Comparison of ENCODE assay signal across 9 mouse cellular contexts in the genomic region with DNA sequence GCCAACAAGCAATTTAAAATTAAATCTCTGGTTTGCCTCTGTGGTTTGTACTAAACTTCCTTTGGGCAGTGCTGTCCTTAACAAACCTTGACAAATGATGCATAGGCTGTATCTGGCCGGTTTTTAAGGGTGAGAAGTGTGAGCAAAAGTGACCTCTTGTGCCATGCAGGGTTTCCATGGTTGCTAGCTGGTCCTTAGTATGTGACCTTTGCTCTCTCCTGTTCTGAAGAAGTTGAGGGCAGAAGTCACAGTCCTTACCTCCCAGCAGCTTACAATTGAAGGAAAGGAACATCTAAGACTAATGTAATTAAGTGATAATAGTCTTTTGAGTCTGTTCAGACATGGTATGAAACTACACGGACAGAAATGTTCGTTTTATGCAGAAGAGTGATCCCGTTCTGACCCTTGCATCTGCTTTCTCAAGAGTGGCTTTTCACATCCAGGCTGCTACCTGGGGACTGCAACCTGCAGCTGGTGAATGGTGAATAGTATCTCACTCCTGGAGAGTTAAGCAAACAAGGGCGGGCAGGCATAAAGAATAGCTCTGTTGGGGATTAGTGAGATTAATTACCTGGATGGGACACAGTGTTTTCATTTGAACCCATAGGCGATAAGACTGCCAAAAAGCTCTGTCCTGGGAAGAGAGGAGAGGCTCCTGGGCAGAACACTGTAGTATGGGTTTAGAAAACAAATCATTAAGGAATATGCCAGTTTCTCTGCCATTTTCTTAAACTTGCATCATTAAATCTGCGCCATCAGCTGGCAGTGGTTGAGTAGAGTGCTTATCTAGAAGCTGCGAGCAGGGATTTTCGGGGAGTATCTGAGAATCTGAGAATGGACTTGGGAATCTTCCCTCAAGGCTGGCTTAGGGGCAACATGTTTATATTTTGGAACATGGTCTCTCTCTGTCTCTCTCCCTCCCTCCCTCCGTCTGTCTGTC. TPM values are rescaled to one million over a fixed set of nuclear protein-coding genes. Genes with fewer than 3 reads are reported as not detected.
A peak's percentile ranks its signal among the peaks of the same experiment; 100 is the strongest.
DNase-seq lines count a peak whose midpoint lies in the region; ATAC-seq lines count a peak whose summit lies in the region.
"Had no signal": no experiment of that assay in that cellular context is flagged by ENCODE, and none has a peak within 500 bp of the region (broad histone marks: within the 10 kb centered on the region; RNA-seq: fewer than 3 reads in every experiment).

No protein-coding gene starts in this region.

- H3K36me3 ChIP-seq in forebrain, embryonic 14.5 days (ENCODE audit: control insufficient read depth, insufficient read depth, low read length) = no peaks in the 10 kb centered on the region
- no peaks in the 10 kb centered on the region for H3K36me3 ChIP-seq in forebrain, embryonic 16.5 days (ENCODE audit: control insufficient read depth, insufficient read depth)
- no peaks in the 10 kb centered on the region for H3K36me3 ChIP-seq in kidney, embryonic 15.5 days
- H3K36me3 ChIP-seq in neural tube, embryonic 14.5 days (ENCODE audit: control insufficient read depth, insufficient read depth, low read length) = no peaks in the 10 kb centered on the region

- H3K27me3 ChIP-seq in forebrain, embryonic 14.5 days (replicated peaks; ENCODE audit: control insufficient read depth, insufficient read depth, low read length) = no peaks in the 10 kb centered on the region
- no peaks in the 10 kb centered on the region for H3K27me3 ChIP-seq in forebrain, embryonic 16.5 days (replicated peaks; ENCODE audit: control insufficient read depth, insufficient read depth, low read length)
- no peaks in the 10 kb centered on the region for H3K27me3 ChIP-seq in kidney, embryonic 15.5 days
- no peaks in the 10 kb centered on the region for H3K27me3 ChIP-seq in neural tube, embryonic 14.5 days (ENCODE audit: control insufficient read depth, insufficient read depth, low read length)

- H3K4me3 ChIP-seq in forebrain, embryonic 14.5 days (ENCODE audit: low read depth, low read length) = no peak overlapping the region
- H3K4me3 ChIP-seq in forebrain, embryonic 16.5 days (replicated peaks; ENCODE audit: low read length) = no peak overlapping the region
- H3K4me3 ChIP-seq in kidney, embryonic 15.5 days (replicated peaks) = no peak overlapping the region
- H3K4me3 ChIP-seq in neural tube, embryonic 14.5 days (ENCODE audit: low read depth, low read length) = no peak overlapping the region

- peak; percentile 37; the same call in 1 of the 2 replicates for ATAC-seq in forebrain, embryonic 14.5 days
- no peak for ATAC-seq in forebrain, embryonic 16.5 days
- no peak for ATAC-seq in kidney, embryonic 15.5 days (replicated peaks; ENCODE audit: low FRiP score)
- 0 out of 2 replicates have a peak, but pooled peaks have one; percentile 12 for ATAC-seq in neural tube, embryonic 14.5 days (ENCODE audit: low read depth)

- peaks cover 6% of the 10 kb centered on the region; the same call in 1 of the 2 replicates for H3K4me1 ChIP-seq in forebrain, embryonic 14.5 days (ENCODE audit: control insufficient read depth, insufficient read depth, low read length)
- peaks cover 11% of the 10 kb centered on the region for H3K4me1 ChIP-seq in forebrain, embryonic 16.5 days (replicated peaks; ENCODE audit: control insufficient read depth, insufficient read depth, low read length)
- H3K4me1 ChIP-seq in kidney, embryonic 15.5 days = peaks cover 8% of the 10 kb centered on the region
- H3K4me1 ChIP-seq in neural tube, embryonic 14.5 days (ENCODE audit: control insufficient read depth, insufficient read depth, low read length) = peaks cover 7% of the 10 kb centered on the region

- H3K9me3 ChIP-seq in forebrain, embryonic 14.5 days (replicated peaks; ENCODE audit: control insufficient read depth, low read length) = no peaks in the 10 kb centered on the region
- no peaks in the 10 kb centered on the region for H3K9me3 ChIP-seq in forebrain, embryonic 16.5 days (ENCODE audit: control insufficient read depth, low read length)
- no peaks in the 10 kb centered on the region for H3K9me3 ChIP-seq in kidney, embryonic 15.5 days (replicated peaks)
- H3K9me3 ChIP-seq in neural tube, embryonic 14.5 days (ENCODE audit: control insufficient read depth, low read length) = no peaks in the 10 kb centered on the region

- WGBS in forebrain, embryonic 14.5 days = 9% methylated on average over 10 of the region's 10 CpGs
- 12% methylated on average over 10 of the region's 10 CpGs for WGBS in forebrain, embryonic 16.5 days
- WGBS in kidney, embryonic 15.5 days = 31% methylated on average over 10 of the region's 10 CpGs
- 24% methylated on average over 10 of the region's 10 CpGs for WGBS in neural tube, embryonic 14.5 days

- H3K9ac ChIP-seq in forebrain, embryonic 14.5 days (ENCODE audit: low read length) = no peak overlapping the region
- H3K9ac ChIP-seq in forebrain, embryonic 16.5 days (replicated peaks; ENCODE audit: low read depth, low read length) = no peak overlapping the region
- no peak overlapping the region for H3K9ac ChIP-seq in kidney, embryonic 15.5 days
- H3K9ac ChIP-seq in neural tube, embryonic 14.5 days (replicated peaks; ENCODE audit: low read depth, low read length) = no peak overlapping the region

- no peak overlapping the region for H3K4me2 ChIP-seq in forebrain, embryonic 14.5 days (ENCODE audit: low read length)
- H3K4me2 ChIP-seq in forebrain, embryonic 16.5 days (ENCODE audit: low read length) = no peak overlapping the region
- no peak overlapping the region for H3K4me2 ChIP-seq in kidney, embryonic 15.5 days
- no peak overlapping the region for H3K4me2 ChIP-seq in neural tube, embryonic 14.5 days (ENCODE audit: low read depth, low read length)

- DNase-seq in forebrain, embryonic 14.5 days (ENCODE audit: low spot score) = peak; percentile 59
- DNase-seq in kidney, postnatal 36 days = peak; percentile 24 to 69
- peak; percentile 56 for DNase-seq in embryo, embryonic 10.5 days (ENCODE audit: low spot score)
- no peak for DNase-seq in natural killer cell, adult 2 months (ENCODE audit: low spot score in 2 of 2)
- no peak for DNase-seq in right cerebral cortex, postnatal 25 days
- DNase-seq: lung, adult 18-20 months had no signal

- H3K27ac ChIP-seq in forebrain, embryonic 14.5 days (ENCODE audit: low read depth, low read length) = no peak overlapping the region
- no peak overlapping the region for H3K27ac ChIP-seq in forebrain, embryonic 16.5 days (ENCODE audit: low read length)
- H3K27ac ChIP-seq in kidney, embryonic 15.5 days = no peak overlapping the region
- no peak overlapping the region for H3K27ac ChIP-seq in neural tube, embryonic 14.5 days (ENCODE audit: low read depth, low read length)

RNA-seq across cellular contexts. Expression of a gene that starts 47.2 kb away (rescaled TPM):
- 25.5 and 30.3 TPM in 2 replicates for polyA plus RNA-seq in forebrain, embryonic 14.5 days (2014; fragmentation: Nextera tagmentation; extraction: Ambion mirVana)
- 30.2 and 40.6 TPM in 2 replicates for polyA plus RNA-seq in forebrain, embryonic 16.5 days (2015; fragmentation: Nextera tagmentation; extraction: Ambion mirVana)
- polyA plus RNA-seq in kidney, embryonic 15.5 days (2015; fragmentation: Nextera tagmentation; extraction: Ambion mirVana) = 23.5 and 30.6 TPM in 2 replicates
- polyA plus RNA-seq in neural tube, embryonic 14.5 days (2014; fragmentation: Nextera tagmentation; extraction: Ambion mirVana) = 165 and 215 TPM in 2 replicates

Comparison
In these comparisons a context has a peak if more than half of its experiments do, and no peak if none do; other contexts are left out.
1. ATAC-seq: peak in forebrain, embryonic 14.5 days (single experiment) and neural tube, embryonic 14.5 days (single experiment); none in forebrain, embryonic 16.5 days (single experiment) and kidney, embryonic 15.5 days (single experiment).
2. DNase-seq: peak in forebrain, embryonic 14.5 days (single experiment), kidney, postnatal 36 days (2 of 2) and embryo, embryonic 10.5 days (single experiment); none in natural killer cell, adult 2 months (0 of 2) and right cerebral cortex, postnatal 25 days (single experiment).